Mouse (Mus musculus) liver, adult 2 months (tissue): ENCODE measurements around the gene Asb16. TPM values are rescaled to one million over a fixed set of nuclear protein-coding genes. Genes with fewer than 3 reads are reported as not detected.

Experiments used
- DNase-seq: peaks from one replicate; pipeline ENCODE4 v3.0.0-alpha.2; 2011; ENCODE audit warnings: low read depth, low spot score; ENCODE audit errors: extremely low read depth
- H3K27ac ChIP-seq: fragments of 200-500 bp; replicated peaks from 2 replicates; pipeline ENCODE4 v1.5.1; 2012; ENCODE audit warnings: low read depth, mild to moderate bottlenecking, control low read depth, inconsistent platforms, low read length; ENCODE audit not compliant: insufficient read depth
- H3K27me3 ChIP-seq: fragments of 200-500 bp; 2 replicates; pipeline ENCODE4 v1.6.1; 2012; ENCODE audit warnings: mild to moderate bottlenecking, moderate library complexity, low read length, inconsistent platforms; ENCODE audit not compliant: control insufficient read depth, insufficient read depth
- H3K36me3 ChIP-seq: fragments of 200-500 bp; 2 replicates; pipeline ENCODE4 v1.6.1; 2012; ENCODE audit warnings: low read length, inconsistent platforms; ENCODE audit not compliant: control insufficient read depth, insufficient read depth
- H3K4me1 ChIP-seq: fragments of 200-500 bp; 2 replicates; pipeline ENCODE4 v1.6.1; 2011; ENCODE audit warnings: low read length; ENCODE audit not compliant: control insufficient read depth, insufficient read depth
- H3K4me3 ChIP-seq: fragments of 200-500 bp; 2 replicates; pipeline ENCODE4 v1.5.1; 2011; ENCODE audit warnings: low read depth, mild to moderate bottlenecking, control low read depth, low read length, moderate library complexity; ENCODE audit not compliant: insufficient read depth
- H3K79me2 ChIP-seq: fragments of 200-500 bp; 2 replicates; pipeline ENCODE4 v1.6.1; 2012; ENCODE audit warnings: inconsistent platforms, mild to moderate bottlenecking, low read length, moderate library complexity; ENCODE audit not compliant: control insufficient read depth, insufficient read depth
- H3K9ac ChIP-seq: fragments of 200-500 bp; 2 replicates; pipeline ENCODE4 v1.6.1; 2012; ENCODE audit warnings: low read depth, mild to moderate bottlenecking, control low read depth, inconsistent platforms, low read length
- CTCF ChIP-seq: fragments of 200-500 bp; IDR thresholded peaks from 2 replicates; pipeline ENCODE4 v1.5.1; 2011; ENCODE audit warnings: low read depth, low read length, control low read depth
- POLR2A ChIP-seq: fragments of 200-500 bp; IDR thresholded peaks from 2 replicates; pipeline ENCODE4 v1.6.1; 2011; ENCODE audit warnings: low read length, control low read depth; ENCODE audit not compliant: insufficient read depth; ENCODE audit errors: extremely low read depth
- WGBS: fragments of 180-500 bp; shearing (Covaris S2); methylation state at CpG from one replicate; pipeline ENCODE4 v1.1.7; 2018; 5-methylcytosine and 5-hydroxymethylcytosine counted together
- polyA plus RNA-seq: library from polyadenylated mRNA; depleted of rRNA; stranded (reverse); fragments of >200 nt; gene quantifications from 2 replicates; pipeline ENCODE4 v1.2.3, GENCODE M21; 2012
- total RNA-seq: library from RNA; depleted of rRNA; stranded (reverse); fragments of >200 nt; gene quantifications from 2 replicates; pipeline ENCODE4 v1.2.3, GENCODE M21; 2014

The Asb16 gene
- total and polyA plus RNA-seq, 2 experiments, result 0.09 to 0.20 TPM

GRCm38 (mm10) chr11:102230006-102230741 lies 38.4 kb upstream of the Asb16 start, which contains the start of gene Hdac5:
Gene Hdac5, minus strand, starts transcription at chr11:102230166.
- peak; percentile 91 for DNase-seq
- Histone ChIP-seq H3K27ac (peak within 1 kb of the TSS; percentile 70), H3K9ac (peak within 1 kb of the TSS; percentile 95), H3K4me1 (peaks cover 8% of the 10 kb centered on the region), H3K27me3 (no peaks in the 10 kb centered on the region), H3K36me3 (no peaks in the 10 kb centered on the region), H3K4me3 (peak within 1 kb of the TSS; percentile 73), H3K79me2 (peaks cover 35% of the 10 kb centered on the region)
- 1% methylated on average over 49 of the region's 49 CpGs for WGBS
- TF ChIP-seq POLR2A (peak; percentile 70), CTCF (no peak)

- WGBS, result 83% methylated on average over 2 of the region's 2 CpGs
- Histone ChIP-seq H3K36me3 (no peaks in the 10 kb centered on the region), H3K9ac (no peak overlapping the region), H3K4me3 (no peak overlapping the region), H3K4me1 (0 out of 2 replicates have a peak, but pooled peaks cover 4% of the 10 kb centered on the region), H3K27me3 (no peaks in the 10 kb centered on the region), H3K79me2 (no peaks in the 10 kb centered on the region), H3K27ac (no peak overlapping the region)
- TF ChIP-seq CTCF, result no peak
- no peak for TF ChIP-seq POLR2A
- DNase-seq, result no peak
Measured at GRCm38 (mm10) chr11:102236022-102236421, 32.5 kb upstream of the Asb16 start.

DNA sequence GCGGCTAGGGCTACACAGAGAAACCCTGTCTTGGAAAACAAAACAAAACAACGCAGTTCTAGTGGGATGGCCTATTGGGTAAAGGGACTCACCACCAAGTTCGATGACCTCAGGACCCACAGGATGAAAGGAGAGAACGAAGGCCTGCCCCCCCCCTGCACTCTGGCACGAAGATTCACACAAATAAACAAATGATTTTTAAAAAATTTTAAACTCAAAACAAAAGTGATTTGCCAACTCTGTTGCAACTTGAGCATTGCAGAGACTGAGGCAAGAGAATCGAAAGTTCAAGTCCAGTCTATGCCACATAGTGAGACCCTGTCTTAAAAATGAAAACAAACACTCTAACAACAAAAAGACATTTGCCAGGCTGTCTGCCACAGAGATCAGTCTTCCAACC lies 27.9 kb upstream of the Asb16 start:
- WGBS, result 24% methylated on average over 6 of the region's 6 CpGs
- TF ChIP-seq CTCF (no peak), POLR2A (no peak)

DNA sequence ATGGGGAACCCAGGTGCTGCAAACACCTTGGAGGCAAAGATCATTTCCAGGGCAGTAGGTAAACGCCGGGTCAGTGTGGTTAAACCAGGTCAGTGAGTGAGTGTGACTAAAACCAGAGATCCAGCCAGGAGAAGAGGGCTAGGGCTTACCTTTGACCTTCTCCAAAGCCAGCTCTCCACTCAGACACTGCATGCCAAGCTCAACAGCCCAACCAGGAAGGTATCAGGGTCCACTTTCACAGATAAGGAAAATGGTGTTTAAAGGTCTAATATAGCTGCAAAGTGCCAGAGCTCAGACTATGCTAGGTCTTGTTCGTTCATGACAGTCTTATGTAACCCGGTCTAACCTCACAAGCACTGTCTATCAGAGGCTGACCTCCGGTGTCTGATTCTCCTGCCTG lies 27.3 kb upstream of the Asb16 start:
- 25% methylated on average over 5 of the region's 5 CpGs for WGBS

More for the DNA sequence above, 27.9 kb upstream of the Asb16 start:
- H3K4me1 ChIP-seq, result 0 out of 2 replicates have a peak, but pooled peaks cover 4% of the 10 kb centered on the region
- H3K27me3 ChIP-seq, result no peaks in the 10 kb centered on the region
- H3K4me3 ChIP-seq, result no peak overlapping the region
- H3K79me2 ChIP-seq, result no peaks in the 10 kb centered on the region
- H3K9ac ChIP-seq, result no peak overlapping the region
- H3K36me3 ChIP-seq, result no peaks in the 10 kb centered on the region
- peak overlapping the region; percentile 67 for H3K27ac ChIP-seq
- DNase-seq, result peak; percentile 86

DNA sequence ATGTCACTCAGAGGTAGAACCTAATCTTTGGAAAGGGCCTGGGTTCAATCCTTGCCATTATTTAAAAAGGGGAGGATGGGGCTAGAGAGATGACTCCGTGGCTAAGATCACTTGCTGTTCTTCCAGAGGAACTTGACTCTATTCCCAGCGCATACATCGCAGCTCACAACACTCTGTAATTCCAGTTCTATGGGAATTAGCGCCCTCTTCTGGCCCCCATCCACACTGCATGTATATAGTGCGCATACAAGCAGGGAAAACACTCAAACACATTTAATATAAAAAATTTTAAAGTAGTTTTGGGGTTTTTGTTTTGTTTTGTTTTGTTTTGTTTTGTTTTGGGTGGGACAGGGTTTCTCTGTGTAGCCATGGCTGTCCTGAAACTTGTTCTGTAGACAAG lies 26.7 kb upstream of the Asb16 start:
- H3K4me3 ChIP-seq, result no peak overlapping the region
- no peaks in the 10 kb centered on the region for H3K27me3 ChIP-seq
- no peaks in the 10 kb centered on the region for H3K79me2 ChIP-seq
- H3K36me3 ChIP-seq, result no peaks in the 10 kb centered on the region
- no peak overlapping the region for H3K9ac ChIP-seq
- DNase-seq, result peak; percentile 31
- 64% methylated on average over 5 of the region's 5 CpGs for WGBS
- H3K4me1 ChIP-seq, result 0 out of 2 replicates have a peak, but pooled peaks cover 4% of the 10 kb centered on the region
- TF ChIP-seq POLR2A (no peak), CTCF (no peak)
- H3K27ac ChIP-seq, result 0 out of 2 replicates have a peak overlapping the region, but pooled peaks have one; percentile 43

More for the DNA sequence above, 27.3 kb upstream of the Asb16 start:
- Histone ChIP-seq H3K4me1 (0 out of 2 replicates have a peak, but pooled peaks cover 4% of the 10 kb centered on the region), H3K4me3 (no peak overlapping the region), H3K27ac (peak overlapping the region; percentile 43), H3K79me2 (no peaks in the 10 kb centered on the region), H3K36me3 (no peaks in the 10 kb centered on the region), H3K9ac (no peak overlapping the region), H3K27me3 (no peaks in the 10 kb centered on the region)
- TF ChIP-seq CTCF (peak; percentile 74), POLR2A (no peak)
- DNase-seq, result peak; percentile 100
